Mouse (Mus musculus) brain, adult 2 months (tissue): ENCODE measurements around the gene Sfpq.
"Not testable (repeated sequence)": the region's sequence is repeated elsewhere in the genome, so short reads cannot be mapped to it uniquely, and the experiment has no call there.

Experiments used
- DNase-seq: peaks from one replicate; pipeline ENCODE4 v3.0.0; 2011; ENCODE audit warnings: low read depth, low spot score

Sfpq gene

DNA sequence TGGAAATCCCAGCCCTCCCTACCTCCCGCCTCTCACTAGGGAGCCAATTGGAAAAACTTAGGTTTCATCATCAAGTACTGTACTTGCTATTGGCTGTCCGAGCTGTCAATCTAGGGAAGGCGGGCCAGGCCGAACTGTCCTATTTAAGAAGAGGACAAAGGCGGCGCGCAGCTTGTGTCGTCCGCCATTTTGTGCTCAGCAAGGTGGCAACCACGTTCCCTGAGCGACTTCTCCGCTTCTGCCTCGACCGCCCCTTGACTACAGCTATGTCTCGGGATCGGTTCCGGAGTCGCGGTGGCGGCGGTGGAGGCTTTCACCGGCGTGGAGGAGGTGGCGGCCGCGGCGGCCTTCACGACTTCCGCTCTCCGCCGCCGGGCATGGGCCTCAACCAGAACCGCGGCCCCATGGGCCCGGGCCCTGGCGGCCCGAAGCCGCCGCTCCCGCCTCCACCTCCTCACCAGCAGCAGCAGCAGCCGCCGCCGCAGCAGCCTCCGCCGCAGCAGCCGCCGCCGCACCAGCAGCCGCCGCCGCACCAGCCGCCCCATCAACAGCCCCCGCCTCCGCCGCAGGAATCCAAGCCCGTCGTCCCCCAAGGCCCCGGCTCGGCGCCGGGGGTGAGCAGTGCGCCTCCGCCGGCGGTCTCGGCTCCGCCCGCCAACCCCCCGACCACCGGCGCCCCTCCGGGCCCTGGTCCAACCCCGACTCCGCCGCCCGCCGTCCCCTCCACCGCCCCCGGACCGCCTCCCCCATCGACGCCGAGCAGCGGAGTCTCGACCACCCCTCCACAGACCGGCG lies at the start of gene Sfpq:
Gene Sfpq (plus strand): TSS at position 174 of the 795 bp plus-strand sequence.
- peak; percentile 99 for DNase-seq

DNA sequence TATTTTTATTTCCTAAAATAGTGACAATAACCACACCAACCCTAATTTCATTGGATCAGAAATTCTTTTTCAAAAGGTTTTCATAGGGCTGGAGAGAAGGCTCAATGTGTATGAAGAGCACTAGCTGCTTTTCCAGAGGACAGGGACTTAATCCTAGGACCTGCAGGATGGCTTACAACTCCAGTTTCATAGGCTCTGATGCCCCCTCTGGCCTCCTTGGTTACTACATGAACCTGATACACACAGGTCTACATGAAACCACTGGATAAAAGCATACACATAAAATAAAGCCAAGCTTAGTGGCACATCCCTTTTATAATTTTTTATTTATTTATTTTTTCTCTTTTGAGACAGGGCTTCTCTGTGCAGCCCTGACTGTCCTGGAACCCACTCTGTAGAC lies 43.7 kb upstream of the Sfpq start:
- peak; percentile 63 for DNase-seq

DNA sequence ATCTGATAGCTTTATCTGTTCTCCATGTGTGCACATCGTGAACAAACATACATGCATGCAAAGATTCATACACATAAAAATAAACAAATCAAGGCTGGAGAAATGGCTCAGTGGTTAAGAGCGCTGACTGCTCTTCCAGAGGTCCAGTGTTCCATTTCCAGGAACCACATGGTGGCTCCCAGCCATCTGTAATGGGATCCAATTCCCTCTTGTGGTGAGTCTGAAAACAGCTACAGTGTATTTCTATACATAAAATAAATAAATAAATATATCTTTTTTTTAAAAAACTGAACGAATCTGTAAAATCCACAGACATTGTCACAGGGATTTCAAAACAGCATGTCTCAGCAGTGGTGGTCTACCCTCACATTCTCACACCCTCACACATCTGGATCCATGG lies 42.4 kb upstream of the Sfpq start:
- DNase-seq = no peak

DNA sequence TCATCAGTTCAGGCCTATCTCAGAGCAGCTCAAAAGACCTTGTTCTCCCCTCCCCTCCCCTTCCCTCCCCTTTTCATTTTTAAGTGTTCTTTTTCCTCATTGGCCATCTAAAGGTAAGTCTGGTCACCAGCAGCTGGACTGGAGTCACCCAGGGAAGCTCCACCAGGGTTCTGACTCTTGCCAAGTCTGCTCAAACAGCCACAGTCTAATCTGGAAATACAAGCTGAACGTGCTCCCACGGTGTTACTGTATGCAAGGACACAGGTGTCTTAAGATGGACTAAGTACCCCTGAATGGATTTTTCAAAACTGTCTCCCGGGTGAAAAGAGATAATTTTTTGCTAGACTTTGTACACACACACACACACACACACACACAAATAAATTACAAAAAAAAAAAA lies 37.8 kb upstream of the Sfpq start:
- no peak for DNase-seq

DNA sequence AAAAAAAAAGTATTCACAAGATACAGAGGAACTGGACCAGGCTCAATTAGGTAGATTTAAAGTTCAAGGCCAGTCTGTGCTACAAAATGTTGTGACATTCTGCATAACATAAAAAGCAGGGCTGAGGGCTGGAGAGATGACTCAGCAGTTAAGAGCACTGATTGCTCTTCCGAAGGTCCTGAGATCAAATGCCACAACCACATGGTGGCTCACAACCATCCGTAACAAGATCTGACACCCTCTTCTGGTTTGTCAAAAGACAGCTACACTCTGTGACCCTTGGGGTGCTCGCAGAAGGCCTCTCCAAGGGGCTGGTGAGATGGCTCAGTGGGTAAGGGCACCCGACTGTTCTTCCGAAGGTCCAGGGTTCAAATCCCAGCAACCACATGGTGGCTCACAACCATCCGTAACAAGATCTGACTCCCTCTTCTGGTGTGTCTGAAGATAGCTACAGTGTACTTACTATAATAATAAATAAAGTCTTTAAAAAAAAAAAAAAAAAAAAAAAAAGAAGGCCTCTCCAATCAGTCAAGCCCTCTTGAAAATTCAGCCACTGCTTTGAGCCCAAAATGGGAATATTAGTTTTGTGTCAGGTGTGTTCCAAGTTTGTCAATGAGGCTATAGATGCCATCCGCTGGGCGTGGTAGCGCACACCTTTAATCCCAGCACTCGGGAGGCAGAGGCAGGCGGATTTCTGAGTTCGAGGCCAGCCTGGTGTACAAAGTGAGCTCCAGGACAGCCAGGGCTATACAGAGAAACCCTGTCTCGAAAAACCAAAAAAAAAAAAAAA lies 37.2 kb upstream of the Sfpq start:
- DNase-seq = not testable (repeated sequence)

DNA sequence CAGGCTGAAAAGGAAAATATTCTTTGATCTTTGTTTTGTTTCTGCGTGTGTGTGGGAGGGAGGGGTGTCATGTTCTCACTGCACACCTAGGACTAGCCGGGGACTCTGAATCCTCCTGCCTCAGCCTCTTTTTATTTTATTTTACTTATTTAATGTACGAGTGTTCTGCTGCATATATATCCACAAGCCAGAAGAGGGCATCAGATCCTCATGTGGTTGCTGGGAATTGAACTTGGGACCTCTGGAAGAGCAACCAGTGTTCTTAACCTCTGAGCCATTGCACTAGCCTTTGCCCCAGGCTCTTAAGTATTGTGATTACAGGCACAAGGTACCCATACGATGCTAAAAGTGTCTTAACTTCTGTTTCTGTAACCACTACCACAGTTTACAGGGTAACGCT lies 34.4 kb upstream of the Sfpq start:
- no peak for DNase-seq

DNA sequence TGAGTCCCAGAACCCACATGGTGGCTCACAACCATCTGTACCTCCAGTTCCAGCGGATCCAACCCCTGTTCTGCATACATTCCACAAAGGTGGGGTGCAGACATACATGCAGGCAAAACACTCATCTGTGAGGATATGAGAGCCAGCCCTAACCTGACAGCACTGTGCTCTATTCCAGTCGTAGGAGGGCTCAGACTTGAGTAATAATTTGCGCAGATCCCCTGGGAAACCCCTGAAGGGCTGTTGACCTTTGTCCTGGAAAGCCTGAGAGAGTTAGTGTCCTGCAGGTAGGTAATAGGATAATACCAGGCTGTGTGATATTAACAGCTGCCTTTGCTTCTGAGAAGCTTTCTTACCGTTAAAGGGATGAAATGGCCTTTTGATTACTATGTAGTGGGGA lies 32.6 kb upstream of the Sfpq start:
- no peak for DNase-seq

DNA sequence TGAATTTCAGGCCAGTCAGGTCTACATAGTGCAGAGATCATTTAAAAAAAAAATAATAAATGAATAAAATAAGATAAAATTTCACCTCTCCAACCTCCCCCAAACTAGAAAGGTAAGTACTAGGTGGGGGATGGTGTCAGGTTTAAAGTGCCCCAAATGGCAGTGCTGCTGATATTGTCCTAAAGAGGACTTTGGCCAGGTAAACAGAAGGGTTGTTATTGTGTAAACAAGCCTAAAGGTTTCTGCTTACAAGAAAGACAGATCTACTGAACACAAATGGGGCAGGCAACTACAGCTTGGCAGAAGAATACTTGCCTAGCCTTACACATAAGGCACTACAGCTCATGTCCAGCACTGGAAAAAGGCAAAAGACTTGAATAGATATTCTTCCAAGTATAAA lies 30.6 kb upstream of the Sfpq start:
- no peak for DNase-seq

DNA sequence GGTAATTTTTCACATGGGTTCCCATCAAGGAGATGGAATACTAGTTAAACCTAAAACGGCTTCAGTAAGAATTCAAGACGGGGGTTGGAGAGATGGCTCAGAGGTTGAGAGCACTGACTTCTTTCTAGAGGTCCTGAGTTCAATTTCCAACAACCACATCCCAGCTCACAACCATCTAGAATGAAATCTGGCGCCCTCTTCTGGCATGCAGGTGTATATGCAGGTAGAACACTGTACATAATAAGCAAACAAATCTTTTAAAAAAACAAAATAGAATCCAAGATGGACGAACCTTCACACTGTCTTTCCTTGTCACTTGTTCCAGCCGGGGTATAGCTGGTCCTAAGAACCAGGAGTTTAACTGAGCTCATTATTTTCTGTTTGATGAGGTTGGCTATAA lies 28.8 kb upstream of the Sfpq start:
- no peak for DNase-seq

DNA sequence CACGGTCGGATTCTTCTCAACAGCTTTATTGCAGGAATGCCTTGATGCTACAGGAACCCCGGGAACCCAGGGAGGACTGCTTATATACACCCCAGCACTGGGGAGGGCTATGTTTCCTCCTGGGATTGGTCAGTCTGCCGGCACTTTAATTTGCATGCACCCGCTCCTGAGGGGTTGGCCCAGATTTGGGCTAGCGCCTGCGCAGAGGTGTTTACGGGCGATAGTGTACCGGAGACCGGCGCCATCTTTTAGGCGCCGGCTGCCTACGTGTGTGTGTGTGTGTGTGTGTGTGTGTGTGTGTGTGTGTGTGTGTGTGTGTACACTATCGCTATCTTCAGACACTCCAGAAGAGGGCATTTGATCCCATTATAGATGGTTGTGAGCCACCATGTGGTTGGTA lies 21.8 kb upstream of the Sfpq start:
- DNase-seq = not testable (repeated sequence)

DNA sequence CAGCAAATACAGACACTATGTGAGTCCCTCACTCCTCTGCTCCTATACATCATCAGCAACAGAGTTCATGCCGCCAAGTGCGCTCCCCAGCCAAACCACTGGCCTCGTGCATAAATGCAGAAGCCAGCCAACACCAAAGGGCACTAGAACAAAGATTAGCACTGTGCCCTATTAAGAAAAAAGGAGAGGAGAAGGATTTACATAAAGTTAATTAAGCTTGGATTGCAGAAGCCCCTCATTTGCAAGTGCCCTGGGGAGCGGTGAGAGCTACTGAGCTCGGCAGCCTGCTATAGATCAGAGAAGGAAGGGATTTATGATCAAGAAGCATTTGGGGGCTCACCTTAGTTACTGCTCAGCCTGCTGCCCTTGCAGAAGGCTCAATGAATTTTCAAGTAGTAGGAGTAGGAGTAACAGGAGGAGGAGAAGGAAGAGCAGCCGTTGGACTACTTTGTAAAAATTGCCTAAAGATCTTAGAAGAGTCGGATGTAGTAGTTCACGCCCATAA lies 20.5 kb upstream of the Sfpq start:
- no peak for DNase-seq

DNA sequence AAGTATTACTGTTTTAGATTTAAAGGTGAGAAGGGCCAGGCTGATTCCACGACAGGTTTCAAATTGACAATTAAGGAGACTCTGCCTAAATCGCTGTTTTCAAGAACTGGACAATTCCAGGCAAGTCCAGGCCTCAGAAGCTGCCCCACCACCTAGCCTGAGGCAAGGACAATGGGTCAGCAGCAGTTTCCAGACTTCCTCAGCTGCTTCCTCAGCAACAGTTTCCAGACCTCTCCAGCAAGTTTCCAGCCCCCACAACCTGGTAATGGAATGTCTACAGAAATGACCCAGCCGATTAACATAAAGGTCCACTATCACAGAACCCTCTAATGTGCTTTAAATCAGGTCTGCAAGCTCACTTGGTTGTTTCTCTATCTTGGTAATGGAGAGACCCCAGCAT lies 16.7 kb upstream of the Sfpq start:
- DNase-seq = no peak

DNA sequence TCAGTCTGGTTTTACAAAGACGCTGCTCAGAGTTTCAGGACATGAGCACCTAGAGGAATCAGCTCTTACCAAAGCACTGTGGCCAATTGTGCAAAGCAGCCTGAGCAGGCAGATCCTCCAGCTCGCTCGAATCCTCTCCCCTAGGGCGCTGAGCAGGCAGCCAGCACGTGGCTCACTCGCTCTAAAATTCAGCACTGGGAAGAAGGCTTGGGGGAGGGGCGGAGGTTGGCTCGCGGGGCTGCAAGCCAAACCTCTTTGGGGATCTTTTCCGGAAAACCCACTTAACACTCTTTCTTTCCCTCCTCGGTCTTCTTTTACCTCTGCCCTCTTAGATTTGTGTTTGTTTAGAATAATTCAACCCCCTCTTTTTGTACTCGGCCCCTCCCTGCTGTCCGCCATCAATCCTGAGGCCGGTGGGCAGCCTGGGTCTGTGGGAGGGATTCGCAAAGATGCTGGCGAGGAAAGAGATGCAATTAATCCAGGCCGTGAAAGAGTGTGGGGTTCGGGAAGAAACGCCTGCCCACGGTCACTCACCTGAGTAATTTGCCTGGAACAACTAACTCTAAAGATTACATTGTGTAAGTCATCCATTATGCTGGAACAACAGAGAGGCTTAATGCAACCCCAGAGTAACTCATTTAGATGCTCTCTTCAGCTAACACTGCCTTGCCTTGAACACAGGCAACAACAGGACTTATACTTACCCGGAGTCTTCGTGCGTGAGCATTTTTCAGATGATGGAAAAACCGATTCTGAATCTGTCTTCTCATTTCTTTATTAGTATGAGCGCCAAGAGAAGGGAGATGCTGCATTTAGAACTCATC lies 15.8 kb upstream of the Sfpq start:
- DNase-seq = peak; percentile 82

DNA sequence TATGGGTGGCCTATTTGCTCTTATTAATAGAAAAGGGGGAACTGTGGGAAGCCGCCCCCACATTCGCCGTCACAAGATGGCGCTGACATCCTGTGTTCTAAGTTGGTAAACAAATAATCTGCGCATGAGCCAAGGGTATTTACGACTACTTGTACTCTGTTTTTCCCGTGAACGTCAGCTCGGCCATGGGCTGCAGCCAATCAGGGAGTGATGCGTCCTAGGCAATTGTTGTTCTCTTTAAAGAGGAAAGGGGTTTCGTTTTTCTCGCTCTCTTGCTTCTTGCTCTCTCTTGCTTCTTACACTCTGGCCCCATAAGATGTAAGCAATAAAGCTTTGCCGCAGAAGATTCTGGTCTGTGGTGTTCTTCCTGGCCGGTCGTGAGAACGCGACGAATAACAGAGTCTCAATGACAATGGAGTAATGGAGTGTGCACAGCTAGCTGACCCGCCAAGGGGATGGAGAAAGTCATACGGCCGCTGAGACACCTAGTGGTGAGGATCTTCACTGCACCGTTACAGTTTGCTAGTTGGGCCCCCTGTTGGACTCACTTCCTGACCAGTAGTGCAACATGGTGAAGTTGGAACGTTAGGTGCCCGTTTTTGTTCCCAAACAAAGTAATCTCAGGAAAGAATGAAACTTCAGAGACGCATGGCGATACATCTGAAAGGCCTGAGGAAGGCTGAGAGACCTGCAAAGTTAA lies 5.7 kb upstream of the Sfpq start:
- peak; percentile 93 for DNase-seq

DNA sequence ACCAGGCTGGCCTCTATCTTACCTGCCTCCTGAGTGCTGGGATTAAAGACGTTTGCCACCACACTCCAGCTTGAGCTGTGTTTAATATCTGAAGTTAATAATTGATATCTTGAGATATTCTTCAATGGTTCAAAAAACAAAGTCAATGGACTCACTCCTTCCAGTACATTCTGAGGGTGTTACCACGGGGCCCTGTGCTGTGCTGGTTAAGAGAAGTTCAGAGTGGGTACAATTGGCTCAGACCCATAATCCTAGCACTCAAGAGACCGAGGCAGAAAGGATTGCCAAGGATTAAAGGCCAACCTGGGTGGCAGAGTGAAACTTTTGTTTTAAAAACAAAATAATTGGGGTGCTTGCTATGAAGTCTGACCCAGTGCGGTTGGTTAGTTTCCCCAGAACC lies 4.8 kb upstream of the Sfpq start:
- DNase-seq = no peak

DNA sequence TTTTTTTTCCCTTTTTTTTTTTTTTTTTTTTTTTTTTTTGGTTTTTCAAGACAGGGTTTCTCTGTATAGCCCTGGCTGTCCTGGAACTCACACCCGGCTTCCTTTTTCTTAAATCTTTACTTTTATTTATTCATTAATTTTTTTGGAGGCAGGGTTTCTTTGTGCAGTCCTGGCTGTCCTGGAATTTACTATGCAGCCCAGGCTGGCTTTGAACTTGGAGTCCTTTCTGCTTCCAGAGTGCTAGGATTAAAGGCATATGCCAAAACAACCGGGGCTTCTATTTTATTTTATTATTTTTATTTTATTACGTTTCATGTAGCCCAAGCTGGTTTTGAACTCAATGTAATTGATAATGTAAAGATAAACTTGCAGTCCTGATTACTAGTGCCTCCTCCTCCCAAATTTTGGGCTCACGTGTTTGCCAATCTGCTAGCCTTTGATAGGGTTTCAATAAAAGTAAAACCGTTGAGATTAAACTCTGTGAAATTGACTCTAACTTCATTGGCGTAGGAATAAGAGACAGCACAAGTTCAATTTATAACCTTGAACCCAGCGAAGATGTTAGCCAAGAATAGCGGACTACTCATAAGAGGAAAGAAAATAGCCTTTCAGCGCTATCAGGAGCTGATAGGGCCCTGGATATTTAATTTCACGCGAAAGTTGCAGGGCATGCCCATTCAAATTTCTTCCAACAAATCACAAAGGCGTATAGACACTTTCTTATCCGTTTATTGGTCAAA lies 543 bp upstream of the Sfpq start:
- DNase-seq = no peak

DNA sequence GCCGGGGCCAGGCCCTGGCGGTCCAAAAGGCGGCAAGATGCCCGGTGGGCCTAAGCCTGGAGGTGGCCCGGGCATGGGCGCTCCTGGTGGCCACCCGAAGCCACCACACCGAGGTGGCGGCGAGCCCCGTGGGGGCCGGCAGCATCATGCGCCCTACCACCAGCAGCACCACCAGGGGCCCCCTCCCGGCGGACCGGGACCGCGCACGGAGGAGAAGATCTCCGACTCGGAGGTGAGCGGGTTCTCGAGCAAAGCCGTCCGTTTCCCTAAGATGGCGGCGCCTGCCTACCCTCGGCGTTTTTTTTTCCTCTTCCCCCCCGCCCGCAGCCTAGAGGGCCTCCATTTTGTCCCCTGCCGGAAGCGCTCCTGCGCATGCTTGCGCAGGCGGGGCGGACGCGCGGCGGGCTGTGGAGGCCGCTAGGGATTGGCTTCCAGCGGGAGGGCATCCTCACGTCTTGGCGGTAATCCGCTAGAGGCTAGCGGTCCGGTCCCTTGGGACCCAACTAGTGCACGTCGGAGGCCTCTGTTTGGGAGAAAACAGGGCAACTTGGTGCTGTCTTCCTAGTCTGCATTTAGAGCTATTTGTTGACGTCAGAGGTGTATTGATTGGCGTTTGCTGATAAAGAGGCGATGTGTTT lies 984 bp downstream of the Sfpq start:
- DNase-seq = peak; percentile 96

DNA sequence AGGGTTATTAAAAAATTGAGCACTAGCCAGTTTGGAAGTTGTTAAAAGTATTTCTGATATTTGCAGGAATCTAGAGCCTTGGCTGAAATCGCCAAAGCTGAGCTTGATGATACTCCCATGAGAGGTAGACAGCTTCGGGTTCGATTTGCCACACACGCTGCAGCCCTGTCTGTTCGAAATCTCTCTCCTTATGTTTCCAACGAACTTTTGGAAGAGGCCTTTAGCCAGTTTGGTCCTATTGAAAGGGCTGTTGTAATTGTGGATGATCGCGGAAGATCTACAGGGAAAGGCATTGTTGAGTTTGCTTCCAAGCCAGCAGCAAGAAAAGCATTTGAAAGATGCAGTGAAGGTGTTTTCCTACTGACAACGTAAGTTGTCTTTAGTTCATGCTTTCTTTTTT lies 2.1 kb downstream of the Sfpq start:
- no peak for DNase-seq

DNA sequence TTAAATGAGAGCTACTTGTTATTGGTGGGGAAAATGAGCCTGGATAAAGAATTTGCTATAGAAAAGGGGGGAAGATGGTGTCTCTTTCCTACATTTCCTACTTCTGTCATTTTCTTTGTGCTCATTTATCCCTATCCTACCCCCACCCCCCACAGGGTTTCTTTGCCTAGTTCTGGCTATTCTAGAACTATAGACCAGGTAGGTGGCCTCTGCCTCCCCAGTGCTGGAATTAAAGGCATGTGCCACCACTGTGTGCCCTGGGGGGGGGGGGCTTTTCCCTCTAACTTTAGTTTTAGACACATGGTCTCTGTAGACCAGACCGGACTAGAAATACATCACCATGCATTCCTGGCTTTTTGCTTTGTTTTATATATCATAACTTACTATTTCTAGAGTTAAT lies 3.1 kb downstream of the Sfpq start:
- no peak for DNase-seq

DNA sequence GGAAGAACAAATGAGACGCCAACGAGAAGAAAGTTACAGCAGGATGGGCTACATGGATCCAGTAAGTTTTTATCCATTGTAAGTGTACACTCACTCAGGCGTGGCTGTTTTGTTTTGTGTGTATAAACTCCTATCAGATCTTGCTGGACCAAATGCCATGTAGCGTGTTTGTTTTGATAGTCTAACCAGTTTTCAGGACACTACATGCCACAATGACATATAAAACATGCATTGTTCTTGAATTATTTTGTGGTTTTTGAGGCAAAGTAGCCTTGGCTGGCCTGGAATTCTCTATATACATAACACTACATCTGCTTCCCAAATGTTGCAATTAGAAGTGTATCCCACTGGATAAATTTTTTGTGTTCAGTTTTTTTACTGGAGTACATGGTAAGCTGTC lies 5.7 kb downstream of the Sfpq start:
- DNase-seq = no peak
